Mouse (Mus musculus) testis, adult 2 months (tissue): ENCODE results near the gene Specc1.

ENCODE experiments used
- CTCF ChIP-seq: fragments of 200-500 bp; IDR thresholded peaks from 2 replicates; pipeline ENCODE4 v1.5.1; 2012; ENCODE audit warnings: low read depth, mild to moderate bottlenecking, inconsistent platforms, low read length, moderate library complexity; ENCODE audit not compliant: control insufficient read depth, insufficient read depth, insufficient replicate concordance
- POLR2A ChIP-seq: fragments of 200-500 bp; IDR thresholded peaks from 2 replicates; pipeline ENCODE4 v1.6.1; 2012; ENCODE audit warnings: low read depth, mild to moderate bottlenecking, inconsistent platforms, low read length, moderate library complexity; ENCODE audit not compliant: control insufficient read depth

- TF ChIP-seq CTCF (peak; percentile 40; the same call in 1 of the 2 replicates), POLR2A (no peak)
Measured at GRCm38 (mm10) chr11:62044627-62045026, 88.1 kb downstream of the Specc1 start.
